Mouse (Mus musculus) olfactory bulb, adult 2 months (tissue): Measurements from ENCODE around the gene Sorcs3. TPM values are rescaled to one million over a fixed set of nuclear protein-coding genes. Genes with fewer than 3 reads are reported as not detected.

Experiments used
- H3K27ac ChIP-seq: fragments of 200-500 bp; 2 replicates; pipeline ENCODE4 v1.5.1; 2012; ENCODE audit warnings: low read depth, low read length; ENCODE audit not compliant: insufficient read depth
- H3K4me1 ChIP-seq: fragments of 200-500 bp; 2 replicates; pipeline ENCODE4 v1.6.1; 2012; ENCODE audit warnings: low read length; ENCODE audit not compliant: control insufficient read depth, insufficient read depth
- H3K4me3 ChIP-seq: fragments of 200-500 bp; 2 replicates; pipeline ENCODE4 v1.5.1; 2012; ENCODE audit warnings: mild to moderate bottlenecking, low read depth, low read length, moderate library complexity; ENCODE audit not compliant: insufficient read depth
- CTCF ChIP-seq: fragments of 200-500 bp; IDR thresholded peaks from 2 replicates; pipeline ENCODE4 v1.5.1; 2012; ENCODE audit warnings: low read depth, mild to moderate bottlenecking, low read length, moderate library complexity; ENCODE audit not compliant: insufficient read depth
- POLR2A ChIP-seq: fragments of 200-500 bp; IDR thresholded peaks from 2 replicates; pipeline ENCODE4 v1.6.1; 2012; ENCODE audit warnings: mild to moderate bottlenecking, low read depth, low read length, moderate library complexity; ENCODE audit not compliant: insufficient read depth
- WGBS: fragments of 180-500 bp; shearing (Covaris S2); methylation state at CpG from one replicate; pipeline ENCODE4 v1.1.7; 2018; 5-methylcytosine and 5-hydroxymethylcytosine counted together
- polyA plus RNA-seq: library from polyadenylated mRNA; stranded (reverse); fragments of >200 nt; gene quantifications from 2 replicates; pipeline ENCODE4 v1.2.4, GENCODE M21; 2012; ENCODE audit warnings: low replicate concordance; ENCODE audit not compliant: missing spikeins, insufficient read depth, insufficient read length

Sorcs3 gene
- polyA plus RNA-seq, 1 experiment = not detected

DNA sequence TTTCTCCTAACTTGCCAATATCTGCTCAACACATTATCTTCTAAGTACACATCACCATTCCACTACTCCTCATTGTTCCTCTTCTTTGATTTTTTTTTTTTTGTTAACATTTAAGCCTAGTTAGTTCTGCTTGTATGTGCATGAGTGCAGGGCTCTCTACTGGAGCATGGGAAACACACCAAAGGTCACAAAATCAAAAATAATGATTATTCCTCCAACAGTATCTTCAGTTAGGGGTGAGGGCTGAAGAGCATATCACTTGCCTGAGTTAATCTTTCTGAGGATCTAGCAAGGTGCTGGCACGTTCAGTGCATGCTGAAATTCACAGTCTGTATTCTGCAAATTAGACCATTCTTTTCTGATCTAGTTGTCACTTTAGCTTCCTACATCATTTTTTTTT lies 644.6 kb downstream of the Sorcs3 start:
- Histone ChIP-seq H3K4me1 (no peaks in the 10 kb centered on the region), H3K4me3 (no peak overlapping the region), H3K27ac (no peak overlapping the region)
- TF ChIP-seq CTCF (no peak), POLR2A (no peak)
- WGBS = 89% methylated on average over 1 of the region's 1 CpGs
